Mouse (Mus musculus) forelimb bud, embryonic 11.5 days (tissue): ENCODE results near the gene Rbpjl.

Experiments used
- DNase-seq: peaks from one replicate; pipeline ENCODE4 v3.0.0-alpha.2; 2012; ENCODE audit warnings: low read depth, low spot score

Rbpjl gene

DNA sequence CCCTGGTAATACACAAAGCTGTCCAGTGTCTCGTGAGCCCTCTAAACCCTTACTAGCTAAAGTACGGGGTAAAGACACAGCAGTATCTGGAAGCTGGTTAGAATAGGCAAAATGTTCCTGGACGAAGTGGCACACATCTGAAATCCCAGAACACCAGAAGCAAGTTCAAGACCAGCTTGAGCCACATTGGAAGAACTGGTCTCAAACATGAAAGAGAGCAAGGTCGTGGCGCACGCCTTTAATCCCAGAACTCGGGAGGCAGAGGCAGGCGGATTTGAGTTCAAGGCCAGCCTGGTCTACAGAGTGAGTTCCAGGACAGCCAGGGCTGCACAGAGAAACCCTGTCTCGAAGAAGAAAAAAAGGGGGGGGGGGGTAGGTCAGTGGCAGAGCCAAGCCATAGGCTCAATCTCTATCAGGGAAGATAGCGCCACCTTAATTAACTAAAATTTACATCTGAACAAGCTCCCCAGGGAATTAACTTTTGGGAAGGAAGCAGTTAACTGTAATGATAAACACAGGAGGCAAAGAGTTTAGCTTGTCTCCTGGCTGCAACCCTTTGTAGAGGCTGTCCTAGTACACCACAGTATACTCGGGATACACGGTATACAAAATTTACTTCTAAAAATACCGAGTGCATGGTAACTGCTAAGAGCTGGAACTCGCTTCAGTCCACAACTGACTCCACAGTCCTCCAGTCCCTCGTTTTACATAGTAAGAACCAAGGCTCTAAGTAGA, 27.1 kb downstream of the Rbpjl start:
- DNase-seq, result no peak

- no peak for DNase-seq
Measured at GRCm38 (mm10) chr2:164430697-164431096, 27.8 kb downstream of the Rbpjl start.

DNA sequence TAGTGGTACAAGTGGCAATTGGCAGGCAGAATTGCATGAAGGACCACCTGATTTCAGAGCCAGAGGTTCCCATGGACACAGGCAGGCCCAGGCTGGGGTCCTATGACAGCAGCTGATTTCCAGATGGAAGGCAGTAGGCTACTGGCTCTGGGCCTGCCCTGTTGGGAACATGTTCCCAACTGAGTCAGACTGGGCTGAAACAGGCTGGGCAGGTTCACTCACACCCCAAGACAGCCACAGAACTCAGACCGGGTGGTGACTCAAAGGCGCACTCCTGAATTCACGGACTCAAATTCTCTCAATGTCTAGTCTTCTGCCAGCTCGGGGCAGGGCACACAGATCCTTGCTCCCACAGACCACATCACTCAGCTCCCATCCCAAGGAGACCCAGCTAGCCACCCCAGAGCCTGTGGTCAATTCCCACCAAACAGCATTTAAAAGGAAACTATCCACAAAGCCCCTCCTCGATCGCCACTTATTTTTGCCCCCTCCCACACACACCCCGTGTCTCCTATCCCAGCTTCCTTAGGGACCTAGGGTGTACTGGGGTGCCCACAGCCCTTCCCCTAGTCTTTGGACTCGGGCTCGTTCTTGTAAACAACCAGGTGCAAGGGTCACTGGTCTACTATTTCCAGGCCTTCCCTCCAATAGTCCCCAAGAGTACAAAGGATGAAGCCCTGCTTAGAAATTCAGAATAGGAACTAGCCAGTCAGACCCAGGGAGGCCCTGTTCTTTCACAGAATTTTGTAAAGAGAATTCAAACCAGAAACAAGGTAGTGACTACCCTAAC, 28.9 kb downstream of the Rbpjl start:
- no peak for DNase-seq

- no peak for DNase-seq
Measured at GRCm38 (mm10) chr2:164432541-164433191, 29.7 kb downstream of the Rbpjl start.

DNA sequence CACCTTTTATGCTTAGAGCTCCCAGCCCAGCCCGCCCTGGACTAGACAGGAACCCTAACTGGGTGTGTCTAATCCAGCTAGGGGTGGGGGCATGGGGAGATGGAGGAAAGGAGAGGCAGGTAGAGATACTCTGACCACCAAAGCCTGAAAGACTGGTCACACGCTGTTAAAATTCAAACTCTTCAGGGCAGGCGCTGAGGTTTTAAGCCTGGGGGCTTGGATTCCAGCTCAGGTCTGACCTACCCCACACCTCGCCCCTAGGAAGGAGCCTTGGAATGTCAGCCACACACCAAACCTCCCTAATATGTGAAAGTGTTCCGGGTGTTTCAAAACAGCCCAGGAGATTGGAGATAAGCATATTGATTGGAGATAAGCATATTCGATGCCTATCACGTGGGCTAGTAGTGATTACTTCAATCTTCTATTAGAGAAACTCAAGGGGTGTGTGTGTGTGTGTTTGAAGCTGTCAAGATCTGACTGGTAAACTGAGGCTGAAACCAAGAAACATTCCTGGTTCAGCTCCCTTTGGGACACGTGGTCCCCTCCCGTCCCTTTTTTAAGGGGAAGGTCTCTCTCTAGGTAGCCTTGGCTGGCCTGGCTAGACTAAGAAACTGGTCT, 30.4 kb downstream of the Rbpjl start:
- no peak for DNase-seq

DNA sequence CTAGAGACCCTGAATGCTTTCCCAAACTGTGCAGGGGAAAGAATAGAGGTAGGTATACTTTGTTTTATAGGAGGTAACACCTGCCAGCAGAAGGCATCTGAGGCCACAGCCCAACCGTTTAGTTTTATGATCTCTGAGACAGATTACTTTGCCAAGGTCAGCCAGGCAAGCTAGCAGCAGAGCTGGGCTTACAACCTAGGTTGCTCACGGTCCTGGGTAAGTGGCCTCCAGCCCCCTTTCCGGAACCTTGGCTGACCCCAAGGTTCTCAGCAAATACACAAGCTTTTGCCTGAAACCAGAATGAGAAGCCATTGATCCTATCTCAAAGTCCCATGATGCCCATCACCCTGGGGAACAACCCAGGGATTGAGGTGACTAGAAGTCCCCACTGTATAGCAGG, 31.7 kb downstream of the Rbpjl start:
- DNase-seq, result no peak

- DNase-seq, result no peak
Measured at GRCm38 (mm10) chr2:164435216-164436090, 32.5 kb downstream of the Rbpjl start.

DNA sequence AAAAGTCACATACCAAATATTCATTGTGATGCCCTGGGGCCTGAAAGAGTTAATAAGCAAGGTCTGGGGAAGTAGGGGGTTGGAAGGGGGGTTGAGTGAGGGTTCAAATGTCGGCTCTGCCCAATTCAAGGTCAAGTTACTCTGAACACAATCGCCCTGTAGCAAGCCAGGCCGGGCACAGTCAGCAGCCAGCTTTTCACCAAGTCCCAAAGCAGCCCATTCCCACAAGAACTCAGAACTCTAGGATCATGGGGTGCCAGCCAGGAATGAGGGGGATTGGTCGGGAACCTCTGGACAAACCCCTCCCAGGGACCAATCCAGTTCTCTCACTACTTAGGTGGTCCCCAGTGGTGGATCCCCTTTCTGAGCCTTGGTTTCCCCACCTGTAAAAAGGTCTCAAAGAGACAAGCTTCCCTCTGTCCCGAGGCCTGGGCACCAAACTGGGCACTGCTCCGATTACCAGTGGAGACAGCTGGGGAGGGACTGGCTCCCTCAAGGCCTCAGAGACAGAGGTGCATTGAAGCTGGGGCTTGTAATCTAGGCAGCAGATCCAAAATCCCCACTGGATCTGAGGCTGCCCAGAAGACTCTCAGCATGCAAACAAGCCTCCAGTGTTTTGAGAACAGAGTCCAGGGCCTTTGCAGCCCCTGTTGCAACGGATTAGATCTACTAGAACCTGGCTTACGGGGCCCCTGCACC, 33.4 kb downstream of the Rbpjl start:
- DNase-seq, result no peak

DNA sequence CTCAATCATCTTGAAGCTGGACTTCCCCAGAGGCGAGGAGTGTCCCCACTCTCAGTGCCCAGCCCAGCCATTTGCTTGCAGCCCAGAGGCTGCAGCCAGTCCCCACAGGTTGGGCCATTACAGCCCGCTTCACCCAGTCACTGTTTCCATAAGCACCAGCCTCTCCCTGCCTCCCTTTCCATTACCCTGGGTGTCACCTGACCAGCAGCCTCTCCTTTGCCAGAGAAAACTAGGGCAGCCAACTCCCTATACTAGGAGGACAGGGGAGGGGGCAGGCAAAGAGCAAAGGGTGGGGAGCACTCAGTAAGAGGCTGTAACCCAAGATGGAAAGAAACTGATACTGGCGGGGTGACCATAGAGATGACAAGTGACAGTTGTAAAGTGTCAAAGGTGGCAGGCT, 34.0 kb downstream of the Rbpjl start:
- no peak for DNase-seq

DNA sequence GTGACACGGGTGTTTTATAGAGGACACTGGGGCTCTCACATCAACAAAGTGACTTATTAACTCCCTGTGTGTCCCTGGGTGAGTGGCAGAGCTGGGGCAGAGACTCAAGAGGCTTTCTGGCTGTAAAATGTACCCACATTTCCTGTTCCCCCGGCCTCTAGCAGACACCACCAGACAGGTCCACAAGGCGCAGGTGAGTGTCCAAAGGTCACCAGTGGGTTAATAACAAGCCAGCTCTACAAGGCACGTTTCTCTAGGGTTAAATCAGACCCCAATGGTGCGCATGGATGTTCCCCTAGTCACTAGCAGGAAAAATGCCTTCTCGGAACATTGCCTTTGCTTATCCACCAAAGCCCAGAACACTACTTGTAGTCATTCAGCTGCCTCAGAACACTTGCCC, 34.8 kb downstream of the Rbpjl start:
- DNase-seq, result no peak

DNA sequence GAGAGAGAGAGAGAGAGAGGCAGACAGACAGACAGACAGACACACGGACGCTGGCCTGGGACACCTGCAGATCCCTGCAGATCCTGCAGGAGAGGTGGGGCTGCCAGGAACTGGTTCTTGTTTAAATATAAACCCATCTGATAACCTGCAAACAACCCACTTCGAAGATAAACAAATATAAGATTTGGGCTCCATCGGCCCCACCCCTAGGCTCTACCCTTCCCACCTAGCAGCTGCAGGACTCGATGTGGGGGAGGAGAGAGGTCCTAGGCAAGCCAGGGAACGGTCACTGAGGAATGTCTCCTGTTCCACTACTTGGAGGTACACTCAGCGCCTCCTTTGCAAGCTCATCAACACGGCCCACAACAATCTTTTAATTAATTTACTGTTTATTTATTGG, 35.3 kb downstream of the Rbpjl start:
- no peak for DNase-seq

DNA sequence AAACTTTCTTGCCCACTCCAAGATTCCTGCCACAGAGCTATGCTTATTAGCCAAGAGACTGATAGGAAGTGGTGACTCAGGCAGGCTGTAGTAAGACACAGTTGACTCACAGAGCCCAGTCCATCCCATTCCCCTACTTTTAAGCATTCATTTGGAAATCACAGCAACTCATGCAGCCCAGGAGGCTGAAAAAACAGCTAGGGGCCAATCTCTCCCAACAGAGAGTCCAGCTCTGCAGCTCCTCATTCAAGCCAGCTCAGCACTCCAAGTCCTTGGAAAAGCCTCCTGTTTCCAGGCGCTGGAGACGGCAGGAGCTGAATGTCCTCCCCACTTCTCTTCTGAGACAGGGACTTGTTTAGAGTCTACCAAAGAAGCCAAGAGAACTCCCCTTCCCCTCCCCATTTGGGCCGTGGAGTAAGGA, 36.1 kb downstream of the Rbpjl start:
- no peak for DNase-seq

GRCm38 (mm10) chr2:164440314-164440713, 37.4 kb downstream of the Rbpjl start:
- DNase-seq, result no peak

DNA sequence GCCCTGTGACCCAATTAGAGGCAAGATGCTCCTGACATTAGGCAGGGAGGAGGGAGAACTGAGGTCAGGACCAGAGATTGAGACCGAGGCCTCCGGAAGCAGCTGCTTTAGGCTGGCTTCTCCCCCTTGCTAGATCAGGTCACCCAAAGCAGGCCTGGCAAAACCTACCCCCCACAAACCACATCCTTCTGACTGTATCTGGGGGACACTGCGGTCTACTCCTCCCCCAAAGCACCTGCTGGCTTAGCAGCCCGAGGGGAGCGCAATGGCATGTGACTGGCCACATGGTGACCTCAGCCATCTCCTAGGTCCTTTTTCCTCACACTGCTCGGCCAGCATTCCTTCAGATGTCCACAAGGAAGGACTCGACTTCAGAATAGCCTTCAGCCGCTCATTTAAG, 38.2 kb downstream of the Rbpjl start:
- DNase-seq, result no peak

- DNase-seq, result no peak
Measured at GRCm38 (mm10) chr2:164441731-164442130, 38.8 kb downstream of the Rbpjl start.

GRCm38 (mm10) chr2:164442315-164443050, 39.5 kb downstream of the Rbpjl start:
- no peak for DNase-seq

- peak; percentile 62 for DNase-seq
Measured at GRCm38 (mm10) chr2:164443051-164443437, 40.1 kb downstream of the Rbpjl start.

- DNase-seq, result no peak
Measured at GRCm38 (mm10) chr2:164443460-164444000, 40.6 kb downstream of the Rbpjl start, which contains the start of gene Sdc4. Sdc4 (minus strand) TSS chr2:164443887.

GRCm38 (mm10) chr2:164444701-164445100, 41.8 kb downstream of the Rbpjl start:
- no peak for DNase-seq
